Mouse (Mus musculus) hindbrain, embryonic 11.5 days (tissue): ENCODE results near the gene Arid1a. TPM values are rescaled to one million over a fixed set of nuclear protein-coding genes. Genes with fewer than 3 reads are reported as not detected.

Source experiments
- ATAC-seq: fragments of 200-750 bp; cut with Nextera tagmentation; 2 replicates; pipeline ENCODE4 v1.8.0; 2017; ENCODE audit warnings: mild to moderate bottlenecking, moderate TSS enrichment, moderate library complexity; ENCODE audit not compliant: low FRiP score
- DNase-seq: peaks from one replicate; pipeline ENCODE4 v3.0.0-alpha.2; 2015; ENCODE audit warnings: low spot score
- H3K27ac ChIP-seq: fragments of 300-500 bp; sonication (generic); 2 replicates; pipeline ENCODE4 v1.5.1; 2014; ENCODE audit warnings: mild to moderate bottlenecking, low read depth, low read length
- H3K27me3 ChIP-seq: fragments of 300-500 bp; sonication (generic); 2 replicates; pipeline ENCODE4 v1.6.1; 2014; ENCODE audit warnings: mild to moderate bottlenecking, low read length, moderate library complexity, mixed read lengths; ENCODE audit not compliant: control insufficient read depth, insufficient read depth
- H3K36me3 ChIP-seq: fragments of 300-500 bp; sonication (generic); 2 replicates; pipeline ENCODE4 v1.6.1; 2014; ENCODE audit warnings: mild to moderate bottlenecking, low read length, moderate library complexity, mixed read lengths; ENCODE audit not compliant: control insufficient read depth, insufficient read depth
- H3K4me1 ChIP-seq: fragments of 300-500 bp; sonication (generic); replicated peaks from 2 replicates; pipeline ENCODE4 v1.6.1; 2014; ENCODE audit warnings: low read length, mixed read lengths; ENCODE audit not compliant: control insufficient read depth, insufficient read depth
- H3K4me2 ChIP-seq: fragments of 300-500 bp; sonication (generic); replicated peaks from 2 replicates; pipeline ENCODE4 v1.6.1; 2014; ENCODE audit warnings: mild to moderate bottlenecking, low read depth, low read length
- H3K4me3 ChIP-seq: fragments of 300-500 bp; sonication (generic); 2 replicates; pipeline ENCODE4 v1.5.1; 2014; ENCODE audit warnings: low read depth, low read length
- H3K9ac ChIP-seq: fragments of 300-500 bp; sonication (generic); 2 replicates; pipeline ENCODE4 v1.6.1; 2014; ENCODE audit warnings: low read depth, low read length
- H3K9me3 ChIP-seq: fragments of 300-500 bp; sonication (generic); 2 replicates; pipeline ENCODE4 v1.6.1; 2016; ENCODE audit warnings: low read length; ENCODE audit not compliant: control insufficient read depth
- WGBS: fragments of 180-500 bp; shearing (Covaris S2); extraction: QIAGEN DNeasy Blood & Tissue Kit; methylation state at CpG from one replicate; pipeline ENCODE4 v1.1.7; 2014; 5-methylcytosine and 5-hydroxymethylcytosine counted together
- polyA plus RNA-seq: library from polyadenylated mRNA; unstranded; fragments of >200 nt; fragmentation: Nextera tagmentation; extraction: Ambion mirVana; gene quantifications from 2 replicates; pipeline ENCODE4 v1.2.1, GENCODE M21; 2014

Gene Arid1a
- polyA plus RNA-seq, 1 experiment from 2014 or later, result 51.6 TPM

DNA sequence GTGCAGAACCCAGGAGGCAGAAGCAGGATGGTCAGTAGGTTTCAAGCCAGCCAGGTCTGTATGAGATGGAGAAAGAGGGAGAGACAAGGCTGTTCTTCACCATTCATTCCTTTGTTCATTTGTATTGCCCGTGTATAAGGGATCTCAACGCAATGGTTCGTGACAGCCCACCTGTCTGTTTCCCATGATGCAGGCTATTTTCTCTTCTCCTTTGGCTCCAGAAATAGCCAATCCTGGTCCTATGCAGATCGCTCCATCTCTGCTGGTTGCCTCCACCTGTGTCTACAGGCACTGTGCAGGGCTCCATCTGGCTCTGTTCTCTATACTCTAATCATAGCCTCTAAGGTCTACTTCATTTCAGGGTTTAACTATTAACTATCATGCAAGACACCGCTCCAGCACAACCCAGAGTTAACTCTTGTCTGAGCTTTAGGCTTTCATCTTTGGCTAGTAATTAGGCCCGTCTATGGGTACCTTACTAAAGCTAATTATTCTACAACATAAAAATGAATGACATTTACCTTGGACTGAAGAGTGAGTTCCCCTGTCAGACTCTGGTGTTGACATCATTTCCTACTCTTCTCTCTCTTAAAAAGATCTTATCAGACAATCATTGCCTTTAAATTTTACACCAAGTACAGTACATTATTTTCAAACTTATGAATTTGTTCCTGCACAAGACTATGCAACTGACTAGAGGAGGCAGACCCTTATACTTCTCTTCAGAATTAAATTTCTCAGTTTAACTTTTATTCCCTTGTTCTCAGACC lies 45.1 kb downstream of the Arid1a start:
- DNase-seq (no peak), ATAC-seq (no peak)
- 93% methylated on average over 6 of the region's 6 CpGs for WGBS
- Histone ChIP-seq H3K4me2 (no peak overlapping the region), H3K4me3 (no peak overlapping the region), H3K9me3 (no peaks in the 10 kb centered on the region), H3K27me3 (no peaks in the 10 kb centered on the region), H3K36me3 (0 out of 2 replicates have a peak, but pooled peaks cover 3% of the 10 kb centered on the region), H3K27ac (no peak overlapping the region), H3K4me1 (no peaks in the 10 kb centered on the region; the same call in 1 of the 2 replicates), H3K9ac (no peak overlapping the region)

GRCm38 (mm10) chr4:133709395-133709794 lies 47.2 kb downstream of the Arid1a start:
- Histone ChIP-seq H3K4me3 (no peak overlapping the region), H3K36me3 (0 out of 2 replicates have a peak, but pooled peaks cover 4% of the 10 kb centered on the region), H3K4me2 (no peak overlapping the region), H3K27ac (no peak overlapping the region), H3K4me1 (no peaks in the 10 kb centered on the region; the same call in 1 of the 2 replicates), H3K9me3 (no peaks in the 10 kb centered on the region), H3K9ac (no peak overlapping the region), H3K27me3 (no peaks in the 10 kb centered on the region)
- WGBS, result 40% methylated on average over 2 of the region's 2 CpGs
- DNase-seq (no peak), ATAC-seq (no peak)

- no peak overlapping the region for H3K4me2 ChIP-seq
- H3K27me3 ChIP-seq, result no peaks in the 10 kb centered on the region
- H3K36me3 ChIP-seq, result 0 out of 2 replicates have a peak, but pooled peaks cover 4% of the 10 kb centered on the region
- no peak overlapping the region for H3K4me3 ChIP-seq
- WGBS, result 53% methylated on average over 1 of the region's 1 CpGs
- no peaks in the 10 kb centered on the region; the same call in 1 of the 2 replicates for H3K4me1 ChIP-seq
- ATAC-seq, result no peak
- no peak overlapping the region for H3K9ac ChIP-seq
- no peak for DNase-seq
- H3K9me3 ChIP-seq, result no peaks in the 10 kb centered on the region
- H3K27ac ChIP-seq, result no peak overlapping the region
These were observed 49.1 kb downstream of the Arid1a start for GRCm38 (mm10) chr4:133707464-133707863.

- H3K4me1 ChIP-seq, result no peaks in the 10 kb centered on the region; the same call in 1 of the 2 replicates
- no peak overlapping the region for H3K9ac ChIP-seq
- no peak for DNase-seq
- H3K4me3 ChIP-seq, result no peak overlapping the region
- H3K27me3 ChIP-seq, result no peaks in the 10 kb centered on the region
- no peaks in the 10 kb centered on the region for H3K9me3 ChIP-seq
- no peak for ATAC-seq
- 0 out of 2 replicates have a peak, but pooled peaks cover 6% of the 10 kb centered on the region for H3K36me3 ChIP-seq
- no peak overlapping the region for H3K27ac ChIP-seq
- no peak overlapping the region for H3K4me2 ChIP-seq
- 58% methylated on average over 8 of the region's 8 CpGs for WGBS
These were observed 49.6 kb downstream of the Arid1a start for GRCm38 (mm10) chr4:133706956-133707355.

DNA sequence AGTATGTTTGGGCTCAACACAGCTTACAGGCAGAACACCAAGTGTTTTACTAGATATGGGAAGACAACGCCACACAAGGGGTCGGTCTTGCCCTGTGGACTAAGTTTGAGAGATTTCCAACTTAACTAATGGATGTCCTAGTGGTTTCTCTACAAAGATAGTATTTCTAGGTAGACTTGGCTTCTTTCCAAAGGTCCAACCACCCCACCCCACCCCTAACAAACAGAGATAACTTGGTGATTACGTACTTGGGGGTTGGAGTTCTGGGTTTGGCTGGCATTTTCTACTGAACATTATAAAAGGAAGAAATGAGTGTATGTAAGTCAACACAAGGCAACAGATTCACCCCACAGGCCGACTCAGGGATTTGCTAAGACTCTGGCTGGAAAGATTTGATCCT lies 51.5 kb downstream of the Arid1a start:
- H3K36me3 ChIP-seq, result 0 out of 2 replicates have a peak, but pooled peaks cover 8% of the 10 kb centered on the region
- 94% methylated on average over 4 of the region's 4 CpGs for WGBS
- H3K27me3 ChIP-seq, result no peaks in the 10 kb centered on the region
- no peak overlapping the region for H3K4me3 ChIP-seq
- H3K9ac ChIP-seq, result no peak overlapping the region
- no peak for ATAC-seq
- H3K9me3 ChIP-seq, result no peaks in the 10 kb centered on the region
- H3K27ac ChIP-seq, result no peak overlapping the region
- H3K4me1 ChIP-seq, result no peaks in the 10 kb centered on the region; the same call in 1 of the 2 replicates
- no peak overlapping the region for H3K4me2 ChIP-seq
- DNase-seq, result no peak

GRCm38 (mm10) chr4:133700905-133701368 lies 55.6 kb downstream of the Arid1a start:
- no peaks in the 10 kb centered on the region for H3K4me1 ChIP-seq
- H3K27ac ChIP-seq, result no peak overlapping the region
- H3K36me3 ChIP-seq, result 0 out of 2 replicates have a peak, but pooled peaks cover 4% of the 10 kb centered on the region
- DNase-seq (no peak), ATAC-seq (no peak)
- no peaks in the 10 kb centered on the region for H3K27me3 ChIP-seq
- no peak overlapping the region for H3K4me2 ChIP-seq
- WGBS, result 92% methylated on average over 11 of the region's 11 CpGs
- no peak overlapping the region for H3K4me3 ChIP-seq
- H3K9ac ChIP-seq, result no peak overlapping the region
- H3K9me3 ChIP-seq, result no peaks in the 10 kb centered on the region

DNA sequence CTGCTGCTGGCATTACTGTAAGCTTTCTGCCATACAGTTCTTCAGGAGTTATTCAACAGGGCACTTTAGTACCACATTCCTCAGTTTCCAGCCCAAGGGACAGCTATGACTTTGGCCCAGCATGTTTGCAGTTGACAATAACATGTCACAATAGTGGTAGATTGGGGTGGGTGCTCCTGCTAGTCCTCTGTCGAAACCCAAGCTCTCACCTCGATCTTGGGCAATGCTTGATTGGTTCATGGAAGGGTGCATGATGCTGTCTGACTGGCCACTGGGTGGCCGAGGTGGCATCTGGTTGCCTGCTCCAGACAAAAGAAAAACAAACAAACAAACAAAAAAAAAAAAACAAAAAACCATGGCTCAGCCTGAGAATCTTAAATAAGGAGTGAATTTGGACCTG lies 61.2 kb downstream of the Arid1a start:
- Histone ChIP-seq H3K9me3 (no peaks in the 10 kb centered on the region), H3K4me3 (no peak overlapping the region), H3K4me2 (no peak overlapping the region), H3K4me1 (no peaks in the 10 kb centered on the region), H3K36me3 (peaks cover 22% of the 10 kb centered on the region), H3K9ac (no peak overlapping the region), H3K27me3 (no peaks in the 10 kb centered on the region), H3K27ac (no peak overlapping the region)
- WGBS, result 91% methylated on average over 3 of the region's 3 CpGs
- DNase-seq, result no peak
- no peak for ATAC-seq

GRCm38 (mm10) chr4:133690252-133690651 lies 66.3 kb downstream of the Arid1a start:
- peaks cover 56% of the 10 kb centered on the region for H3K36me3 ChIP-seq
- ATAC-seq (no peak), DNase-seq (no peak)
- H3K4me2 ChIP-seq, result no peak overlapping the region
- no peaks in the 10 kb centered on the region for H3K27me3 ChIP-seq
- H3K4me1 ChIP-seq, result no peaks in the 10 kb centered on the region
- H3K27ac ChIP-seq, result no peak overlapping the region
- H3K9ac ChIP-seq, result no peak overlapping the region
- no peaks in the 10 kb centered on the region for H3K9me3 ChIP-seq
- 70% methylated on average over 5 of the region's 5 CpGs for WGBS
- H3K4me3 ChIP-seq, result no peak overlapping the region
